Mouse (Mus musculus): Measurements from ENCODE around the gene A530064D06Rik. TPM values are rescaled to one million over a fixed set of nuclear protein-coding genes. Genes with fewer than 3 reads are reported as not detected.

Gene A530064D06Rik
- polyA plus RNA-seq, 1 experiment from 2014 or later: not detected

- Histone ChIP-seq H3K27ac (no peak overlapping the region), H3K27me3 (ENCODE audit: insufficient read depth, poor library complexity, severe bottlenecking) (peaks cover 6% of the 10 kb centered on the region; the same call in 1 of the 2 replicates), H3K4me1 (0 out of 2 replicates have a peak, but pooled peaks cover 5% of the 10 kb centered on the region), H3K4me3 (no peak overlapping the region), H3K9me3 (peaks cover 5% of the 10 kb centered on the region; the same call in 1 of the 2 replicates), H3K36me3 (no peaks in the 10 kb centered on the region)
- 42% methylated on average over 8 of the region's 8 CpGs for WGBS
- no peak for DNase-seq (ENCODE audit: low spot score)
Observed at GRCm38 (mm10) chr17:48110547-48111287, 56.4 kb downstream of the A530064D06Rik start.

- 72% methylated on average over 3 of the region's 3 CpGs for WGBS
- Histone ChIP-seq H3K4me3 (no peak overlapping the region), H3K4me1 (0 out of 2 replicates have a peak, but pooled peaks cover 5% of the 10 kb centered on the region), H3K9me3 (peaks cover 1% of the 10 kb centered on the region; the same call in 1 of the 2 replicates), H3K27me3 (ENCODE audit: insufficient read depth, poor library complexity, severe bottlenecking) (peaks cover 7% of the 10 kb centered on the region; the same call in 1 of the 2 replicates), H3K27ac (no peak overlapping the region), H3K36me3 (no peaks in the 10 kb centered on the region)
- no peak for DNase-seq (ENCODE audit: low spot score)
Observed at GRCm38 (mm10) chr17:48108520-48108919, 58.6 kb downstream of the A530064D06Rik start.

GRCm38 (mm10) chr17:48107862-48108261 lies 59.2 kb downstream of the A530064D06Rik start:
- WGBS: 50% methylated on average over 6 of the region's 6 CpGs
- no peak for DNase-seq (ENCODE audit: low spot score)
- Histone ChIP-seq H3K9me3 (no peaks in the 10 kb centered on the region), H3K4me1 (0 out of 2 replicates have a peak, but pooled peaks cover 5% of the 10 kb centered on the region), H3K27me3 (ENCODE audit: insufficient read depth, poor library complexity, severe bottlenecking) (peaks cover 7% of the 10 kb centered on the region; the same call in 1 of the 2 replicates), H3K36me3 (no peaks in the 10 kb centered on the region), H3K4me3 (no peak overlapping the region), H3K27ac (no peak overlapping the region)

GRCm38 (mm10) chr17:48107333-48107732 lies 59.7 kb downstream of the A530064D06Rik start:
- DNase-seq (ENCODE audit: low spot score): no peak
- Histone ChIP-seq H3K36me3 (no peaks in the 10 kb centered on the region), H3K4me1 (0 out of 2 replicates have a peak, but pooled peaks cover 5% of the 10 kb centered on the region), H3K27ac (no peak overlapping the region), H3K9me3 (no peaks in the 10 kb centered on the region), H3K27me3 (ENCODE audit: insufficient read depth, poor library complexity, severe bottlenecking) (peaks cover 7% of the 10 kb centered on the region; the same call in 1 of the 2 replicates), H3K4me3 (no peak overlapping the region)
- 54% methylated on average over 4 of the region's 4 CpGs for whole genome bisulfite sequencing

GRCm38 (mm10) chr17:48100441-48101417 lies 66.3 kb downstream of the A530064D06Rik start:
- H3K4me3 ChIP-seq: peak overlapping the region; percentile 47
- no peaks in the 10 kb centered on the region for H3K9me3 ChIP-seq
- peak; percentile 94 for DNase-seq (ENCODE audit: low spot score)
- peak overlapping the region; percentile 52; the same call in 1 of the 2 replicates for H3K27ac ChIP-seq
- peaks cover 43% of the 10 kb centered on the region for H3K4me1 ChIP-seq
- peaks cover 46% of the 10 kb centered on the region for H3K27me3 ChIP-seq (ENCODE audit: insufficient read depth, poor library complexity, severe bottlenecking)
- 14% methylated on average over 20 of the region's 21 CpGs for WGBS
- H3K36me3 ChIP-seq: no peaks in the 10 kb centered on the region

- no peak for DNase-seq (ENCODE audit: low spot score)
- no peaks in the 10 kb centered on the region for H3K9me3 ChIP-seq
- no peaks in the 10 kb centered on the region for H3K36me3 ChIP-seq
- peak overlapping the region; percentile 61 for H3K4me3 ChIP-seq
- 8% methylated on average over 11 of the region's 11 CpGs for WGBS
- peaks cover 53% of the 10 kb centered on the region for H3K4me1 ChIP-seq
- peaks cover 59% of the 10 kb centered on the region for H3K27me3 ChIP-seq (ENCODE audit: insufficient read depth, poor library complexity, severe bottlenecking)
- H3K27ac ChIP-seq: peak overlapping the region; percentile 84
Observed at GRCm38 (mm10) chr17:48099312-48099711, 67.8 kb downstream of the A530064D06Rik start.

Other genes starting within 250 kb of the A530064D06Rik start
- 12.4 and 27.3 TPM in 2 replicates for gene Foxp4, start 242.6 kb downstream of the A530064D06Rik start, polyA plus RNA-seq (2016; fragmentation: Nextera tagmentation; extraction: Ambion mirVana)
- gene 1700122O11Rik, start 129.0 kb downstream of the A530064D06Rik start, polyA plus RNA-seq (2016; fragmentation: Nextera tagmentation; extraction: Ambion mirVana): not detected in 2 replicates
- not detected in 2 replicates for gene 1700067P10Rik, start 78.0 kb downstream of the A530064D06Rik start, polyA plus RNA-seq (2016; fragmentation: Nextera tagmentation; extraction: Ambion mirVana)
- gene 9830107B12Rik, start 21.0 kb downstream of the A530064D06Rik start, polyA plus RNA-seq (2016; fragmentation: Nextera tagmentation; extraction: Ambion mirVana): not detected in 2 replicates
- 0.05 and 0.11 TPM in 2 replicates for gene Trem1, start 65.5 kb upstream of the A530064D06Rik start, polyA plus RNA-seq (2016; fragmentation: Nextera tagmentation; extraction: Ambion mirVana)
- not detected in 2 replicates for gene Trem3, start 80.5 kb upstream of the A530064D06Rik start, polyA plus RNA-seq (2016; fragmentation: Nextera tagmentation; extraction: Ambion mirVana)
- gene Treml4, start 97.0 kb upstream of the A530064D06Rik start, polyA plus RNA-seq (2016; fragmentation: Nextera tagmentation; extraction: Ambion mirVana): 0.63 and 0.74 TPM in 2 replicates
- gene Treml2, start 132.2 kb upstream of the A530064D06Rik start, polyA plus RNA-seq (2016; fragmentation: Nextera tagmentation; extraction: Ambion mirVana): 0.97 and 1.3 TPM in 2 replicates
- 0.13 TPM in 1 of 2 replicates, not detected in the other for gene B430306N03Rik, start 148.9 kb upstream of the A530064D06Rik start, polyA plus RNA-seq (2016; fragmentation: Nextera tagmentation; extraction: Ambion mirVana)
- gene Trem2, start 179.1 kb upstream of the A530064D06Rik start, polyA plus RNA-seq (2016; fragmentation: Nextera tagmentation; extraction: Ambion mirVana): 0.36 and 1.2 TPM in 2 replicates
- gene Treml1, start 192.6 kb upstream of the A530064D06Rik start, polyA plus RNA-seq (2016; fragmentation: Nextera tagmentation; extraction: Ambion mirVana): 3.7 and 6.3 TPM in 2 replicates
- 13.7 and 17.3 TPM in 2 replicates for gene Nfya, start 242.6 kb upstream of the A530064D06Rik start, polyA plus RNA-seq (2016; fragmentation: Nextera tagmentation; extraction: Ambion mirVana)
- 56.7 and 78.1 TPM in 2 replicates for gene Oard1, start 242.7 kb upstream of the A530064D06Rik start, polyA plus RNA-seq (2016; fragmentation: Nextera tagmentation; extraction: Ambion mirVana)